Mouse (Mus musculus): ENCODE measurements at regions not wholly inside any gene's neighbourhood (a gene's known extent, or its start where the extent isn't known, plus 50 kb on each side); places are given as distances from the start of the nearest gene placed in this dataset.

GRCm38 (mm10) chr4:54704696-54705095 is 240.2 kb upstream of the Zfp462 start:
- no peak for ATAC-seq (ENCODE audit: extremely low read depth, insufficient number of reproducible peaks, low FRiP score, poor library complexity, severe bottlenecking)
- no peak for TF ChIP-seq GATA1 (IDR thresholded peaks at IDR 0.05; ENCODE audit: borderline replicate concordance, low read length)
- no peak for TF ChIP-seq TAL1 (conservative IDR thresholded peaks at IDR 0.05; ENCODE audit: low read depth, low read length)
- no peak for TF ChIP-seq POLR2AphosphoS5 (IDR thresholded peaks at IDR 0.05; ENCODE audit: insufficient replicate concordance, low read depth, low read length)
- no peak for TF ChIP-seq GATA2 (IDR thresholded peaks at IDR 0.05; ENCODE audit: borderline replicate concordance, low read depth, low read length)
- TF ChIP-seq CTCF (IDR thresholded peaks at IDR 0.05; ENCODE audit: low read depth, low read length) = no peak
- H3K9me3 ChIP-seq (replicated peaks) = peaks cover 17% of the 10 kb centered on the region

GRCm38 (mm10) chr4:54709751-54710150 is 235.1 kb upstream of the Zfp462 start:
- DNase-seq (ENCODE audit: low spot score) (no peak), ATAC-seq (ENCODE audit: extremely low read depth, insufficient number of reproducible peaks, low FRiP score, poor library complexity, severe bottlenecking) (no peak)
- H3K36me3 ChIP-seq (replicated peaks) = no peaks in the 10 kb centered on the region
- H3K27me3 ChIP-seq (ENCODE audit: insufficient read depth, low read length) = no peaks in the 10 kb centered on the region
- no peaks in the 10 kb centered on the region for H3K4me1 ChIP-seq (ENCODE audit: insufficient read depth, low read depth, low read length)
- TF ChIP-seq GATA2 (IDR thresholded peaks at IDR 0.05; ENCODE audit: borderline replicate concordance, low read depth, low read length) (no peak), POLR2AphosphoS5 (IDR thresholded peaks at IDR 0.05; ENCODE audit: insufficient replicate concordance, low read depth, low read length) (no peak), GATA1 (IDR thresholded peaks at IDR 0.05; ENCODE audit: borderline replicate concordance, low read length) (no peak), TAL1 (conservative IDR thresholded peaks at IDR 0.05; ENCODE audit: low read depth, low read length) (no peak), CTCF (IDR thresholded peaks at IDR 0.05; ENCODE audit: low read depth, low read length) (no peak)
- peaks cover 16% of the 10 kb centered on the region for H3K9me3 ChIP-seq (replicated peaks)
- H3K4me3 ChIP-seq (ENCODE audit: low read depth, low read length) = no peak overlapping the region

More at GRCm38 (mm10) chr4:54704696-54705095, 240.2 kb upstream of the Zfp462 start:
- Histone ChIP-seq H3K4me1 (ENCODE audit: insufficient read depth, low read depth, low read length) (no peaks in the 10 kb centered on the region), H3K27me3 (ENCODE audit: insufficient read depth, low read length) (no peaks in the 10 kb centered on the region), H3K36me3 (replicated peaks) (no peaks in the 10 kb centered on the region), H3K4me3 (ENCODE audit: low read depth, low read length) (no peak overlapping the region)
- DNase-seq (ENCODE audit: low spot score) = no peak

- DNase-seq (ENCODE audit: low spot score) (no peak), ATAC-seq (ENCODE audit: extremely low read depth, insufficient number of reproducible peaks, low FRiP score, poor library complexity, severe bottlenecking) (peak; percentile 4; the same call in 1 of the 2 replicates)
- Histone ChIP-seq H3K4me3 (ENCODE audit: low read depth, low read length) (no peak overlapping the region), H3K27me3 (ENCODE audit: insufficient read depth, low read length) (no peaks in the 10 kb centered on the region), H3K4me1 (ENCODE audit: insufficient read depth, low read depth, low read length) (no peaks in the 10 kb centered on the region), H3K36me3 (replicated peaks) (no peaks in the 10 kb centered on the region), H3K9me3 (replicated peaks) (peaks cover 7% of the 10 kb centered on the region)
- TF ChIP-seq GATA2 (IDR thresholded peaks at IDR 0.05; ENCODE audit: borderline replicate concordance, low read depth, low read length) (no peak), GATA1 (IDR thresholded peaks at IDR 0.05; ENCODE audit: borderline replicate concordance, low read length) (no peak), TAL1 (conservative IDR thresholded peaks at IDR 0.05; ENCODE audit: low read depth, low read length) (no peak), POLR2AphosphoS5 (IDR thresholded peaks at IDR 0.05; ENCODE audit: insufficient replicate concordance, low read depth, low read length) (no peak), CTCF (IDR thresholded peaks at IDR 0.05; ENCODE audit: low read depth, low read length) (no peak)
Observed at GRCm38 (mm10) chr4:54712929-54713328, 231.9 kb upstream of the Zfp462 start.

GRCm38 (mm10) chr4:54714612-54715342 is 230.1 kb upstream of the Zfp462 start:
- H3K4me3 ChIP-seq (ENCODE audit: low read depth, low read length) = no peak overlapping the region
- TF ChIP-seq CTCF (IDR thresholded peaks at IDR 0.05; ENCODE audit: low read depth, low read length) (no peak), POLR2AphosphoS5 (IDR thresholded peaks at IDR 0.05; ENCODE audit: insufficient replicate concordance, low read depth, low read length) (no peak), TAL1 (conservative IDR thresholded peaks at IDR 0.05; ENCODE audit: low read depth, low read length) (no peak)

GRCm38 (mm10) chr4:54718083-54718482 is 226.8 kb upstream of the Zfp462 start:
- DNase-seq (ENCODE audit: low spot score) (no peak), ATAC-seq (ENCODE audit: extremely low read depth, insufficient number of reproducible peaks, low FRiP score, poor library complexity, severe bottlenecking) (no peak)
- Histone ChIP-seq H3K36me3 (replicated peaks) (no peaks in the 10 kb centered on the region), H3K9me3 (replicated peaks) (peaks cover 7% of the 10 kb centered on the region), H3K4me1 (ENCODE audit: insufficient read depth, low read depth, low read length) (no peaks in the 10 kb centered on the region), H3K4me3 (ENCODE audit: low read depth, low read length) (no peak overlapping the region), H3K27me3 (ENCODE audit: insufficient read depth, low read length) (no peaks in the 10 kb centered on the region)
- TF ChIP-seq GATA2 (IDR thresholded peaks at IDR 0.05; ENCODE audit: borderline replicate concordance, low read depth, low read length) (no peak), CTCF (IDR thresholded peaks at IDR 0.05; ENCODE audit: low read depth, low read length) (no peak), POLR2AphosphoS5 (IDR thresholded peaks at IDR 0.05; ENCODE audit: insufficient replicate concordance, low read depth, low read length) (no peak), TAL1 (conservative IDR thresholded peaks at IDR 0.05; ENCODE audit: low read depth, low read length) (no peak), GATA1 (IDR thresholded peaks at IDR 0.05; ENCODE audit: borderline replicate concordance, low read length) (no peak)

More at GRCm38 (mm10) chr4:54714612-54715342, 230.1 kb upstream of the Zfp462 start:
- no peak for DNase-seq (ENCODE audit: low spot score)
- H3K36me3 ChIP-seq (replicated peaks) = no peaks in the 10 kb centered on the region
- no peaks in the 10 kb centered on the region for H3K27me3 ChIP-seq (ENCODE audit: insufficient read depth, low read length)
- no peaks in the 10 kb centered on the region for H3K4me1 ChIP-seq (ENCODE audit: insufficient read depth, low read depth, low read length)
- peaks cover 7% of the 10 kb centered on the region for H3K9me3 ChIP-seq (replicated peaks)
- no peak for ATAC-seq (ENCODE audit: extremely low read depth, insufficient number of reproducible peaks, low FRiP score, poor library complexity, severe bottlenecking)

- Histone ChIP-seq H3K36me3 (replicated peaks) (no peaks in the 10 kb centered on the region), H3K9me3 (replicated peaks) (peaks cover 15% of the 10 kb centered on the region), H3K4me3 (ENCODE audit: low read depth, low read length) (no peak overlapping the region), H3K27me3 (ENCODE audit: insufficient read depth, low read length) (no peaks in the 10 kb centered on the region), H3K4me1 (ENCODE audit: insufficient read depth, low read depth, low read length) (no peaks in the 10 kb centered on the region)
- no peak for ATAC-seq (ENCODE audit: extremely low read depth, insufficient number of reproducible peaks, low FRiP score, poor library complexity, severe bottlenecking)
- DNase-seq (ENCODE audit: low spot score) = no peak
- TF ChIP-seq GATA2 (IDR thresholded peaks at IDR 0.05; ENCODE audit: borderline replicate concordance, low read depth, low read length) (no peak), CTCF (IDR thresholded peaks at IDR 0.05; ENCODE audit: low read depth, low read length) (no peak)
Observed at GRCm38 (mm10) chr4:54739001-54739400, 205.8 kb upstream of the Zfp462 start.

All from G1E (cell line).